Mouse (Mus musculus) liver, adult 2 months (tissue): Measurements from ENCODE around the gene Plppr1. TPM values are rescaled to one million over a fixed set of nuclear protein-coding genes. Genes with fewer than 3 reads are reported as not detected.
A peak's percentile ranks its signal among the peaks of the same experiment; 100 is the strongest.

Experiments used
- DNase-seq: peaks from one replicate; pipeline ENCODE4 v3.0.0-alpha.2; 2011; ENCODE audit warnings: low read depth, low spot score; ENCODE audit errors: extremely low read depth
- H3K27ac ChIP-seq: fragments of 200-500 bp; replicated peaks from 2 replicates; pipeline ENCODE4 v1.5.1; 2012; ENCODE audit warnings: low read depth, mild to moderate bottlenecking, control low read depth, inconsistent platforms, low read length; ENCODE audit not compliant: insufficient read depth
- H3K27me3 ChIP-seq: fragments of 200-500 bp; 2 replicates; pipeline ENCODE4 v1.6.1; 2012; ENCODE audit warnings: mild to moderate bottlenecking, moderate library complexity, low read length, inconsistent platforms; ENCODE audit not compliant: control insufficient read depth, insufficient read depth
- H3K36me3 ChIP-seq: fragments of 200-500 bp; 2 replicates; pipeline ENCODE4 v1.6.1; 2012; ENCODE audit warnings: low read length, inconsistent platforms; ENCODE audit not compliant: control insufficient read depth, insufficient read depth
- H3K4me1 ChIP-seq: fragments of 200-500 bp; 2 replicates; pipeline ENCODE4 v1.6.1; 2011; ENCODE audit warnings: low read length; ENCODE audit not compliant: control insufficient read depth, insufficient read depth
- H3K4me3 ChIP-seq: fragments of 200-500 bp; 2 replicates; pipeline ENCODE4 v1.5.1; 2011; ENCODE audit warnings: low read depth, mild to moderate bottlenecking, control low read depth, low read length, moderate library complexity; ENCODE audit not compliant: insufficient read depth
- H3K79me2 ChIP-seq: fragments of 200-500 bp; 2 replicates; pipeline ENCODE4 v1.6.1; 2012; ENCODE audit warnings: inconsistent platforms, mild to moderate bottlenecking, low read length, moderate library complexity; ENCODE audit not compliant: control insufficient read depth, insufficient read depth
- H3K9ac ChIP-seq: fragments of 200-500 bp; 2 replicates; pipeline ENCODE4 v1.6.1; 2012; ENCODE audit warnings: low read depth, mild to moderate bottlenecking, control low read depth, inconsistent platforms, low read length
- CTCF ChIP-seq: fragments of 200-500 bp; IDR thresholded peaks from 2 replicates; pipeline ENCODE4 v1.5.1; 2011; ENCODE audit warnings: low read depth, low read length, control low read depth
- POLR2A ChIP-seq: fragments of 200-500 bp; IDR thresholded peaks from 2 replicates; pipeline ENCODE4 v1.6.1; 2011; ENCODE audit warnings: low read length, control low read depth; ENCODE audit not compliant: insufficient read depth; ENCODE audit errors: extremely low read depth
- WGBS: fragments of 180-500 bp; shearing (Covaris S2); methylation state at CpG from one replicate; pipeline ENCODE4 v1.1.7; 2018; 5-methylcytosine and 5-hydroxymethylcytosine counted together
- polyA plus RNA-seq: library from polyadenylated mRNA; depleted of rRNA; stranded (reverse); fragments of >200 nt; gene quantifications from 2 replicates; pipeline ENCODE4 v1.2.3, GENCODE M21; 2012
- total RNA-seq: library from RNA; depleted of rRNA; stranded (reverse); fragments of >200 nt; gene quantifications from 2 replicates; pipeline ENCODE4 v1.2.3, GENCODE M21; 2014

Gene Plppr1
- total and polyA plus RNA-seq, 2 experiments: under 0.01 TPM; not detected in 1

GRCm38 (mm10) chr4:49179471-49180181 is 120.6 kb downstream of the Plppr1 start:
- no peak overlapping the region for H3K4me3 ChIP-seq
- H3K27ac ChIP-seq: 0 out of 2 replicates have a peak overlapping the region, but pooled peaks have one; percentile 44
- peak; percentile 99 for DNase-seq
- H3K36me3 ChIP-seq: no peaks in the 10 kb centered on the region
- TF ChIP-seq CTCF (no peak), POLR2A (no peak)
- peaks cover 17% of the 10 kb centered on the region for H3K4me1 ChIP-seq
- H3K27me3 ChIP-seq: no peaks in the 10 kb centered on the region
- H3K79me2 ChIP-seq: no peaks in the 10 kb centered on the region
- 21% methylated on average over 2 of the region's 2 CpGs for WGBS
- no peak overlapping the region for H3K9ac ChIP-seq

- no peaks in the 10 kb centered on the region for H3K79me2 ChIP-seq
- H3K27ac ChIP-seq: no peak overlapping the region
- whole genome bisulfite sequencing: 71% methylated on average over 3 of the region's 3 CpGs
- TF ChIP-seq POLR2A (no peak), CTCF (no peak)
- H3K36me3 ChIP-seq: no peaks in the 10 kb centered on the region
- H3K4me1 ChIP-seq: no peaks in the 10 kb centered on the region
- no peaks in the 10 kb centered on the region for H3K27me3 ChIP-seq
- DNase-seq: no peak
- H3K4me3 ChIP-seq: no peak overlapping the region
- H3K9ac ChIP-seq: no peak overlapping the region
Observed at GRCm38 (mm10) chr4:49189991-49190526, 131.0 kb downstream of the Plppr1 start.

GRCm38 (mm10) chr4:49197125-49197747 is 138.2 kb downstream of the Plppr1 start:
- H3K4me3 ChIP-seq: no peak overlapping the region
- H3K9ac ChIP-seq: no peak overlapping the region
- TF ChIP-seq CTCF (no peak), POLR2A (no peak)
- H3K4me1 ChIP-seq: peaks cover 4% of the 10 kb centered on the region; the same call in 1 of the 2 replicates
- DNase-seq: peak; percentile 13
- H3K36me3 ChIP-seq: no peaks in the 10 kb centered on the region
- no peaks in the 10 kb centered on the region for H3K79me2 ChIP-seq
- no peak overlapping the region for H3K27ac ChIP-seq
- WGBS: 23% methylated on average over 8 of the region's 8 CpGs
- no peaks in the 10 kb centered on the region for H3K27me3 ChIP-seq

GRCm38 (mm10) chr4:49210457-49210856 is 151.4 kb downstream of the Plppr1 start:
- 94% methylated on average over 1 of the region's 1 CpGs for WGBS

GRCm38 (mm10) chr4:49211582-49211981 is 152.5 kb downstream of the Plppr1 start:
- no peaks in the 10 kb centered on the region for H3K36me3 ChIP-seq
- TF ChIP-seq CTCF (peak; percentile 20; the same call in 1 of the 2 replicates), POLR2A (no peak)
- DNase-seq: peak; percentile 43
- H3K9ac ChIP-seq: no peak overlapping the region
- WGBS: 57% methylated on average over 5 of the region's 5 CpGs
- H3K4me1 ChIP-seq: no peaks in the 10 kb centered on the region
- no peak overlapping the region for H3K27ac ChIP-seq
- no peaks in the 10 kb centered on the region for H3K27me3 ChIP-seq
- no peaks in the 10 kb centered on the region for H3K79me2 ChIP-seq
- no peak overlapping the region for H3K4me3 ChIP-seq

More at GRCm38 (mm10) chr4:49210457-49210856, 151.4 kb downstream of the Plppr1 start:
- Histone ChIP-seq H3K27me3 (no peaks in the 10 kb centered on the region), H3K27ac (no peak overlapping the region), H3K9ac (no peak overlapping the region), H3K4me3 (no peak overlapping the region), H3K4me1 (peaks cover 2% of the 10 kb centered on the region; the same call in 1 of the 2 replicates), H3K36me3 (no peaks in the 10 kb centered on the region), H3K79me2 (no peaks in the 10 kb centered on the region)
- no peak for TF ChIP-seq POLR2A
- TF ChIP-seq CTCF: no peak
- DNase-seq: no peak
